Mouse (Mus musculus): ENCODE measurements at regions not wholly inside any gene's neighbourhood (a gene's known extent, or its start where the extent isn't known, plus 50 kb on each side); places are given as distances from the start of the nearest gene placed in this dataset.

DNA sequence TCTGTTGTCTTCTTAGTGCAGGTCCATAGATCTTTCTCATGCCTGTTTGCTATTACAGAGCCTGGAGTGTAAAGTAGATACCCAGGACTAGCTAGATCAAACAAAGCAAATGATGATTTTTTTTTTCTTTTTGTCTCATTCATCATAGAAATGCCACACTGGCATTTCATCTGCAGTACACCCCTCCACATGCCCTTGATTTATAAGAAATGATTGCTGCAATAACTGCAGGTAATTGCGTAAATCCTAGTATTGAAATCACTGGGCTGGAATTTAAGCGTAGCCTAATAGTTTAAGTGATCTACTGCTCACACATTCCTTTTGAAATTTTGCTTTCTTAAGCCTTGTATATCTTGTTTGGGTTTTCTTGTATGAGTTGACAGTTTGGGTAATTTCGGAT, 581.4 kb downstream of the Trim52 start:
- Histone ChIP-seq H3K36me3 (ENCODE audit: control insufficient read depth in 1 of 2, insufficient read depth in 2 of 2, low read length in 2 of 2) (no peaks in the 10 kb centered on the region), H3K79me2 (ENCODE audit: control insufficient read depth, insufficient read depth, low read length, poor library complexity) (no peaks in the 10 kb centered on the region), H3K27ac (ENCODE audit: control insufficient read depth, low read depth, low read length) (no peak overlapping the region), H3K4me1 (ENCODE audit: control insufficient read depth in 1 of 2, insufficient read depth in 2 of 2, low read length in 2 of 2) (no peaks in the 10 kb centered on the region), H3K4me3 (ENCODE audit: control insufficient read depth in 1 of 2, insufficient read depth in 1 of 2, low read depth in 2 of 2, low read length in 2 of 2) (no peak overlapping the region), H3K9ac (ENCODE audit: control insufficient read depth, low read depth, low read length, poor library complexity, severe bottlenecking) (no peak overlapping the region), H3K27me3 (ENCODE audit: control insufficient read depth in 1 of 2, insufficient read depth in 2 of 2, low read length in 2 of 2) (no peaks in the 10 kb centered on the region), H3K9me3 (replicated peaks; ENCODE audit: insufficient read depth, low read length) (no peaks in the 10 kb centered on the region)
- DNase-seq (ENCODE audit: low read depth, low spot score) = no peak
- no peak for TF ChIP-seq USF1 (IDR thresholded peaks at IDR 0.05; ENCODE audit: low read depth, low read length)
- no peak for TF ChIP-seq SIN3A (IDR thresholded peaks at IDR 0.05; ENCODE audit: low read length)
- TF ChIP-seq CHD1 (IDR thresholded peaks at IDR 0.05; ENCODE audit: low read depth, low read length) = no peak
- TF ChIP-seq ZC3H11A (IDR thresholded peaks at IDR 0.05; ENCODE audit: low read depth, low read length) = no peak
- TF ChIP-seq KAT2A (conservative IDR thresholded peaks at IDR 0.05; ENCODE audit: low read depth, low read length) = no peak
- TF ChIP-seq ZNF384 (IDR thresholded peaks at IDR 0.05; ENCODE audit: low read depth, low read length) = no peak
- no peak for TF ChIP-seq RAD21 (IDR thresholded peaks at IDR 0.05; ENCODE audit: low read depth, low read length)
- no peak for TF ChIP-seq JUND (IDR thresholded peaks at IDR 0.05; ENCODE audit: low read depth, low read length)
- TF ChIP-seq MEF2A (IDR thresholded peaks at IDR 0.05; ENCODE audit: extremely low read depth, insufficient replicate concordance, low read depth, low read length, poor library complexity, severe bottlenecking) = no peak
- no peak for TF ChIP-seq BHLHE40 (IDR thresholded peaks at IDR 0.05; ENCODE audit: borderline replicate concordance, low read depth, low read length)

- no peak overlapping the region for H3K27ac ChIP-seq (ENCODE audit: control insufficient read depth, low read depth, low read length)
- H3K36me3 ChIP-seq (ENCODE audit: control insufficient read depth in 1 of 2, insufficient read depth in 2 of 2, low read length in 2 of 2) = no peaks in the 10 kb centered on the region
- H3K79me2 ChIP-seq (ENCODE audit: control insufficient read depth, insufficient read depth, low read length, poor library complexity) = no peaks in the 10 kb centered on the region
- no peaks in the 10 kb centered on the region for H3K9me3 ChIP-seq (replicated peaks; ENCODE audit: insufficient read depth, low read length)
- H3K9ac ChIP-seq (ENCODE audit: control insufficient read depth, low read depth, low read length, poor library complexity, severe bottlenecking) = no peak overlapping the region
- no peaks in the 10 kb centered on the region for H3K27me3 ChIP-seq (ENCODE audit: control insufficient read depth in 1 of 2, insufficient read depth in 2 of 2, low read length in 2 of 2)
- TF ChIP-seq MYB (IDR thresholded peaks at IDR 0.05; ENCODE audit: low read depth, low read length) (no peak), CHD1 (IDR thresholded peaks at IDR 0.05; ENCODE audit: low read depth, low read length) (no peak), MAZ (IDR thresholded peaks at IDR 0.05; ENCODE audit: low read depth, low read length) (no peak), EP300 (IDR thresholded peaks at IDR 0.05; ENCODE audit: low read depth in 1 of 2, low read length in 2 of 2) (no peak)
- no peaks in the 10 kb centered on the region for H3K4me1 ChIP-seq (ENCODE audit: control insufficient read depth in 1 of 2, insufficient read depth in 2 of 2, low read length in 2 of 2)
- DNase-seq (ENCODE audit: low read depth, low spot score) = no peak
- H3K4me3 ChIP-seq (ENCODE audit: control insufficient read depth in 1 of 2, insufficient read depth in 1 of 2, low read depth in 2 of 2, low read length in 2 of 2) = no peak overlapping the region
Observed at GRCm38 (mm10) chr14:106714020-106714419, 608.0 kb downstream of the Trim52 start.

- TF ChIP-seq CHD1 (IDR thresholded peaks at IDR 0.05; ENCODE audit: low read depth, low read length) (no peak), POLR2AphosphoS5 (IDR thresholded peaks at IDR 0.05; ENCODE audit: borderline replicate concordance, low read depth, low read length) (no peak), NRF1 (IDR thresholded peaks at IDR 0.05; ENCODE audit: insufficient read depth, low read depth, low read length, poor library complexity, severe bottlenecking) (no peak), ZMIZ1 (IDR thresholded peaks at IDR 0.05; ENCODE audit: low read depth, low read length) (no peak), RCOR1 (IDR thresholded peaks at IDR 0.05; ENCODE audit: low read depth, low read length) (no peak), CTCF (IDR thresholded peaks at IDR 0.05 in 2 of 3, conservative IDR thresholded peaks at IDR 0.05 in 1 of 3; ENCODE audit: control insufficient read depth in 1 of 3, insufficient read depth in 1 of 3, low read depth in 2 of 3, low read length in 3 of 3, poor library complexity in 1 of 3, severe bottlenecking in 1 of 3) (no peak), E2F4 (IDR thresholded peaks at IDR 0.05; ENCODE audit: borderline replicate concordance, low read depth, low read length) (no peak), ZKSCAN1 (IDR thresholded peaks at IDR 0.05; ENCODE audit: low read depth, low read length) (no peak), MYB (IDR thresholded peaks at IDR 0.05; ENCODE audit: low read depth, low read length) (no peak), NELFE (IDR thresholded peaks at IDR 0.05; ENCODE audit: low read depth, low read length) (no peak), EP300 (IDR thresholded peaks at IDR 0.05; ENCODE audit: low read depth in 1 of 2, low read length in 2 of 2) (no peak), KAT2A (conservative IDR thresholded peaks at IDR 0.05; ENCODE audit: low read depth, low read length) (no peak)
- no peak overlapping the region for H3K27ac ChIP-seq (ENCODE audit: control insufficient read depth, low read depth, low read length)
- no peaks in the 10 kb centered on the region for H3K36me3 ChIP-seq (ENCODE audit: control insufficient read depth in 1 of 2, insufficient read depth in 2 of 2, low read length in 2 of 2)
- no peak overlapping the region for H3K9ac ChIP-seq (ENCODE audit: control insufficient read depth, low read depth, low read length, poor library complexity, severe bottlenecking)
- no peaks in the 10 kb centered on the region for H3K9me3 ChIP-seq (replicated peaks; ENCODE audit: insufficient read depth, low read length)
- no peaks in the 10 kb centered on the region for H3K4me1 ChIP-seq (ENCODE audit: control insufficient read depth in 1 of 2, insufficient read depth in 2 of 2, low read length in 2 of 2)
- no peaks in the 10 kb centered on the region for H3K79me2 ChIP-seq (ENCODE audit: control insufficient read depth, insufficient read depth, low read length, poor library complexity)
- DNase-seq (ENCODE audit: low read depth, low spot score) = no peak
- H3K27me3 ChIP-seq (ENCODE audit: control insufficient read depth in 1 of 2, insufficient read depth in 2 of 2, low read length in 2 of 2) = no peaks in the 10 kb centered on the region
- H3K4me3 ChIP-seq (ENCODE audit: control insufficient read depth in 1 of 2, insufficient read depth in 1 of 2, low read depth in 2 of 2, low read length in 2 of 2) = no peak overlapping the region
Observed at GRCm38 (mm10) chr14:106733825-106734224, 627.8 kb downstream of the Trim52 start.

Measured in MEL (cell line).